Mouse (Mus musculus) lung, adult 2 months (tissue): Measurements from ENCODE around the gene Lhb.

Experiments
- CTCF ChIP-seq: fragments of 200-500 bp; IDR thresholded peaks from 2 replicates; pipeline ENCODE4 v1.5.1; 2011; ENCODE audit warnings: mild to moderate bottlenecking, low read length, control low read depth; ENCODE audit not compliant: insufficient read depth
- POLR2A ChIP-seq: fragments of 200-500 bp; IDR thresholded peaks from 2 replicates; pipeline ENCODE4 v1.6.1; 2011; ENCODE audit warnings: low read depth, mild to moderate bottlenecking, control low read depth, low read length, borderline replicate concordance; ENCODE audit errors: extremely low read depth

- TF ChIP-seq CTCF, result no peak
- TF ChIP-seq POLR2A, result no peak
Measured at GRCm38 (mm10) chr7:45409497-45410163, 11.0 kb upstream of the Lhb start.
